Mouse (Mus musculus) midbrain, embryonic 16.5 days (tissue): ENCODE data around the gene Fgfr2. TPM values are rescaled to one million over a fixed set of nuclear protein-coding genes. Genes with fewer than 3 reads are reported as not detected.

ENCODE experiments used
- ATAC-seq: fragments of 200-750 bp; cut with Nextera tagmentation; 2 replicates; pipeline ENCODE4 v1.8.0; 2017; ENCODE audit warnings: moderate TSS enrichment
- H3K27ac ChIP-seq: fragments of 300-500 bp; sonication (generic); 2 replicates; pipeline ENCODE4 v1.5.1; 2014; ENCODE audit warnings: mild to moderate bottlenecking, low read length, mixed read lengths
- H3K27me3 ChIP-seq: fragments of 300-500 bp; sonication (generic); 2 replicates; pipeline ENCODE4 v1.6.1; 2014; ENCODE audit warnings: low read depth, low read length, mixed read lengths; ENCODE audit not compliant: control insufficient read depth, insufficient read depth
- H3K36me3 ChIP-seq: fragments of 300-500 bp; sonication (generic); 2 replicates; pipeline ENCODE4 v1.6.1; 2014; ENCODE audit warnings: mild to moderate bottlenecking, low read length, moderate library complexity, mixed read lengths; ENCODE audit not compliant: control insufficient read depth, insufficient read depth
- H3K4me1 ChIP-seq: fragments of 300-500 bp; sonication (generic); 2 replicates; pipeline ENCODE4 v1.6.1; 2014; ENCODE audit warnings: mild to moderate bottlenecking, low read length, mixed read lengths; ENCODE audit not compliant: control insufficient read depth, insufficient read depth
- H3K4me2 ChIP-seq: fragments of 300-500 bp; sonication (generic); 2 replicates; pipeline ENCODE4 v1.6.1; 2014; ENCODE audit warnings: mild to moderate bottlenecking, low read length, mixed read lengths
- H3K4me3 ChIP-seq: fragments of 300-500 bp; sonication (generic); 2 replicates; pipeline ENCODE4 v1.5.1; 2014; ENCODE audit warnings: low read depth, mild to moderate bottlenecking, low read length, moderate library complexity, mixed read lengths
- H3K9ac ChIP-seq: fragments of 300-500 bp; sonication (generic); 2 replicates; pipeline ENCODE4 v1.6.1; 2014; ENCODE audit warnings: low read depth, low read length, mixed read lengths
- H3K9me3 ChIP-seq: fragments of 300-500 bp; sonication (generic); replicated peaks from 2 replicates; pipeline ENCODE4 v1.6.1; 2014; ENCODE audit warnings: mild to moderate bottlenecking, low read length, mixed read lengths; ENCODE audit not compliant: control insufficient read depth, poor library complexity, severe bottlenecking
- WGBS: fragments of 180-500 bp; shearing (Covaris S2); extraction: QIAGEN DNeasy Blood & Tissue Kit; methylation state at CpG from one replicate; pipeline ENCODE4 v1.1.7; 2014; 5-methylcytosine and 5-hydroxymethylcytosine counted together
- polyA plus RNA-seq: library from polyadenylated mRNA; unstranded; fragments of >200 nt; fragmentation: Nextera tagmentation; extraction: Ambion mirVana; gene quantifications from 2 replicates; pipeline ENCODE4 v1.2.1, GENCODE M21; 2015

Gene Fgfr2
- polyA plus RNA-seq, 1 experiment from 2014 or later, result 23.8 TPM

GRCm38 (mm10) chr7:132787496-132788190, 335.5 kb downstream of the Fgfr2 start:
- Histone ChIP-seq H3K27me3 (no peaks in the 10 kb centered on the region), H3K4me1 (peaks cover 11% of the 10 kb centered on the region), H3K9me3 (no peaks in the 10 kb centered on the region), H3K9ac (no peak overlapping the region), H3K4me2 (no peak overlapping the region), H3K4me3 (no peak overlapping the region), H3K36me3 (no peaks in the 10 kb centered on the region), H3K27ac (no peak overlapping the region)
- 90% methylated on average over 4 of the region's 4 CpGs for WGBS
- no peak for ATAC-seq

DNA sequence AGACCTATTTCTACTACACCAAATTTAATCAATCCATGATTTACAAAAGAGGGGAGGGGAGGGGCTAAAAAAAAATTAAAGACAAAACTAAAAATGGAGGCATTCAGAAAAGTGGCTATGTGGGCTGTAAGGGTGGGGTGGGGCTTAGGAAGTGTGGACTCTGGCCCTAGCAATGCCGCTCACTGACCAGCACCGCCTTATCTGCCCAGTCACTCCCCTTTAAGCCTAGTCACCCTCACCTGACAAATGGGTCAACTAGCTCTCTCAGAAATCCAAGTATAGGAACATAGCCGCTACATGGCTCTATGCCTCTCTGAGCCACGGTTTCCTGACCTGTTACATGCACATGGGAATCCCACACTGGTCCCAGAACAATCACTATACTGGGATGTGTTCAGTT, 336.1 kb downstream of the Fgfr2 start:
- Histone ChIP-seq H3K4me1 (peaks cover 14% of the 10 kb centered on the region), H3K9ac (no peak overlapping the region), H3K27me3 (no peaks in the 10 kb centered on the region), H3K36me3 (no peaks in the 10 kb centered on the region), H3K4me3 (no peak overlapping the region), H3K9me3 (no peaks in the 10 kb centered on the region), H3K4me2 (no peak overlapping the region), H3K27ac (no peak overlapping the region)
- WGBS, result 95% methylated on average over 4 of the region's 4 CpGs
- ATAC-seq, result no peak

DNA sequence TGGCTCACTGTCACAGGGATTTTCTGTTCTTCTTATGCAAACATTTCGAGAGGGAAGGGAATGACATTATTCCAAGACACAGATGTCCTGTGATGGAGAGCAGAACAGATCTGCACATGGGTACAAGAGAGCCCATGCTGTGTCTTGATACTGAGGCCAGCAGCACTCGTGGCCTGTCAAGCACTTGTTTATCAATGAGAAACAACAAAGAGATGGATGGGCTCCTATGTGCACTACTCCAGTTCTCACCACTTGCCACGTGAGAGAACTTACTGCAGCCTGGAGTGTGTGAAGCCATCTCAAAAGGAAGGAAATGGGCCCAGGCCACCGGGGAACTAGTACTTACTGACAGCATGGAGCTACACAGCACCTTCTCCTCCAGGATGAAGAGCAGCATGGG, 336.6 kb downstream of the Fgfr2 start:
- ATAC-seq, result peak; percentile 39; the same call in 1 of the 2 replicates

GRCm38 (mm10) chr7:132786011-132786410, 337.1 kb downstream of the Fgfr2 start:
- peak overlapping the region; percentile 18 for H3K27ac ChIP-seq

More for the DNA sequence above, 336.6 kb downstream of the Fgfr2 start:
- no peak overlapping the region for H3K4me2 ChIP-seq
- 34% methylated on average over 4 of the region's 4 CpGs for WGBS
- no peak overlapping the region for H3K27ac ChIP-seq
- no peak overlapping the region for H3K4me3 ChIP-seq
- H3K9me3 ChIP-seq, result no peaks in the 10 kb centered on the region
- peaks cover 19% of the 10 kb centered on the region for H3K4me1 ChIP-seq
- H3K27me3 ChIP-seq, result no peaks in the 10 kb centered on the region
- H3K36me3 ChIP-seq, result no peaks in the 10 kb centered on the region
- no peak overlapping the region for H3K9ac ChIP-seq

DNA sequence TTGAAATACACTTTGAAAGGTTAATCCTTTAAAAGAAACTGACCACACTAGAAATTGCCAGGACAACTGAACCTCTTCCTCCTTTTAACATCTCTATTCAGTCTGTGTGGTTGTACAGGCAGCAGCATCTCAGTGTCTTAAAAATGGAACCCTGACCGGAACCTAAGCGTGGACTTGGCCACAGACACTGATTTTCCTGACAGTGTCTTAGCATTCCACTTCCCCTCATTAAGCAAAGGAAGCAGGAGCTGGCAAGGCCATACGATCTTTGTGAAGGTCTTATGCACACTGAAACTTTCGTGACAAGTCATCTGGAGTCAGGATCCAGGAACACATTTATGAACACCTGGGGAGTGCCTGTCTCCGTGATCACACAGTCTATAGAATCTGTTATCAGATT, 339.0 kb downstream of the Fgfr2 start:
- H3K27me3 ChIP-seq, result no peaks in the 10 kb centered on the region
- H3K36me3 ChIP-seq, result no peaks in the 10 kb centered on the region
- H3K4me3 ChIP-seq, result no peak overlapping the region
- H3K9ac ChIP-seq, result no peak overlapping the region
- H3K9me3 ChIP-seq, result no peaks in the 10 kb centered on the region
- ATAC-seq, result no peak
- no peak overlapping the region for H3K4me2 ChIP-seq
- no peak overlapping the region for H3K27ac ChIP-seq
- WGBS, result 84% methylated on average over 5 of the region's 5 CpGs
- H3K4me1 ChIP-seq, result peaks cover 33% of the 10 kb centered on the region

More at GRCm38 (mm10) chr7:132786011-132786410, 337.1 kb downstream of the Fgfr2 start:
- Histone ChIP-seq H3K27me3 (no peaks in the 10 kb centered on the region), H3K9me3 (no peaks in the 10 kb centered on the region), H3K36me3 (no peaks in the 10 kb centered on the region), H3K4me1 (peaks cover 24% of the 10 kb centered on the region), H3K4me3 (no peak overlapping the region), H3K4me2 (no peak overlapping the region), H3K9ac (no peak overlapping the region)
- no peak for ATAC-seq
- whole genome bisulfite sequencing, result 63% methylated on average over 7 of the region's 7 CpGs

GRCm38 (mm10) chr7:132781850-132782249, 341.3 kb downstream of the Fgfr2 start:
- peaks cover 33% of the 10 kb centered on the region for H3K4me1 ChIP-seq
- no peaks in the 10 kb centered on the region for H3K27me3 ChIP-seq
- ATAC-seq, result peak; percentile 31; the same call in 1 of the 2 replicates
- H3K4me3 ChIP-seq, result no peak overlapping the region
- H3K4me2 ChIP-seq, result no peak overlapping the region
- no peaks in the 10 kb centered on the region for H3K9me3 ChIP-seq
- no peak overlapping the region for H3K9ac ChIP-seq
- 39% methylated on average over 6 of the region's 6 CpGs for WGBS
- H3K27ac ChIP-seq, result peak overlapping the region; percentile 58
- no peaks in the 10 kb centered on the region for H3K36me3 ChIP-seq

- Histone ChIP-seq H3K36me3 (0 out of 2 replicates have a peak, but pooled peaks cover under 1% of the 10 kb centered on the region), H3K27ac (peak overlapping the region; percentile 58), H3K4me1 (peaks cover 28% of the 10 kb centered on the region), H3K9me3 (no peaks in the 10 kb centered on the region), H3K4me2 (peak overlapping the region; percentile 5; the same call in 1 of the 2 replicates), H3K27me3 (no peaks in the 10 kb centered on the region), H3K9ac (peak overlapping the region; percentile 33; the same call in 1 of the 2 replicates), H3K4me3 (no peak overlapping the region)
- peak; percentile 82 for ATAC-seq
- 9% methylated on average over 7 of the region's 7 CpGs for WGBS
These were observed 341.9 kb downstream of the Fgfr2 start for GRCm38 (mm10) chr7:132781130-132781814.

- ATAC-seq, result no peak
- peak overlapping the region; percentile 58 for H3K27ac ChIP-seq
- H3K9me3 ChIP-seq, result no peaks in the 10 kb centered on the region
- 39% methylated on average over 4 of the region's 4 CpGs for WGBS
- H3K36me3 ChIP-seq, result 0 out of 2 replicates have a peak, but pooled peaks cover 2% of the 10 kb centered on the region
- H3K9ac ChIP-seq, result no peak overlapping the region; the same call in 1 of the 2 replicates
- H3K4me3 ChIP-seq, result no peak overlapping the region
- peaks cover 24% of the 10 kb centered on the region for H3K4me1 ChIP-seq
- no peak overlapping the region for H3K4me2 ChIP-seq
- no peaks in the 10 kb centered on the region for H3K27me3 ChIP-seq
These were observed 342.5 kb downstream of the Fgfr2 start for GRCm38 (mm10) chr7:132780611-132781010.

DNA sequence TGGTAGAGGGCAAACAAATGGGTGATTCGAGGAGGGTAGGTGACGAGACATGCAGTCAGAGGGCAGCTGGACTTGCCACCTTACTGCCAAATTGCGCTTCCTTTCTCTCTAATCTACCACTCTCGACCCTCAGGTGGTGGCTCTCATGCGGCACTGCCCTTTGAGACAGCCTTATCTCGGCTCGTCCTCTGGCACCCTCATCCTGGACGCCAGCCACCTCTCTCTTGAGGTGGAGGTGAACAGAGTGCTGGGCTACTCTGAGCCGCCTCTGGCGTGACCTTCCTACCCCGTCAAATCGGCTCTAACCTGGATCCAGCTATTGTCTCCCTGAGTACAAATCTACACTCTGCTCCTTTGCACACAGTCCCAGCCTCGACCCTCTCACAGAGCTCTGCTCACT, 344.5 kb downstream of the Fgfr2 start:
- Histone ChIP-seq H3K36me3 (0 out of 2 replicates have a peak, but pooled peaks cover 2% of the 10 kb centered on the region), H3K9me3 (no peaks in the 10 kb centered on the region), H3K4me2 (no peak overlapping the region), H3K9ac (no peak overlapping the region), H3K27me3 (no peaks in the 10 kb centered on the region), H3K4me3 (no peak overlapping the region), H3K27ac (no peak overlapping the region), H3K4me1 (peaks cover 22% of the 10 kb centered on the region)
- WGBS, result 93% methylated on average over 13 of the region's 13 CpGs
- no peak for ATAC-seq
